Mouse (Mus musculus): Measurements from ENCODE around the gene Gm3625. TPM values are rescaled to one million over a fixed set of nuclear protein-coding genes. Genes with fewer than 3 reads are reported as not detected.

Gm3625 gene
- total RNA-seq (2023): not detected in 4 replicates

GRCm38 (mm10) chr12:4592541-4593165 lies at the start of gene Gm3625, which contains the start of gene Itsn2:
Gene Gm3625, minus strand, starts transcription at chr12:4592927.
Gene Itsn2, plus strand, starts transcription at chr12:4592638.

Other genes with a start within 250 kb of the Gm3625 start
- 63.3 to 80.5 TPM (median 70.8 TPM) in 4 replicates for gene Ncoa1, start 115.7 kb downstream of the Gm3625 start, total RNA-seq (2023)
- 359 to 373 TPM (median 364 TPM) in 4 replicates for gene Itsn2, start 289 bp downstream of the Gm3625 start, total RNA-seq (2023)
- gene Fam228a, start 145.5 kb upstream of the Gm3625 start, total RNA-seq (2023): 0.42 TPM in 1 of 4 replicates, not detected in the others
- gene Pfn4, start 176.1 kb upstream of the Gm3625 start, total RNA-seq (2023): 1.0 to 2.0 TPM (median 1.8 TPM) in 4 replicates
- 3.8 to 11.4 TPM (median 9.1 TPM) in 4 replicates for gene Fam228b, start 176.3 kb upstream of the Gm3625 start, total RNA-seq (2023)
- 113 to 135 TPM (median 126 TPM) in 4 replicates for gene Sf3b6, start 224.6 kb upstream of the Gm3625 start, total RNA-seq (2023)
- gene Fkbp1b, start 248.7 kb upstream of the Gm3625 start, total RNA-seq (2023): not detected in 4 replicates